Mouse (Mus musculus) MEL (cell line): ENCODE results near the gene Fam204a. TPM values are rescaled to one million over a fixed set of nuclear protein-coding genes. Genes with fewer than 3 reads are reported as not detected.
A peak's percentile ranks its signal among the peaks of the same experiment; 100 is the strongest.

ENCODE experiments used
- DNase-seq: peaks from one replicate; pipeline ENCODE4 v3.0.0; 2011; ENCODE audit warnings: low read depth, low spot score
- H3K27ac ChIP-seq: 2 replicates; pipeline ENCODE4 v1.5.1; 2012; ENCODE audit warnings: low read depth, mild to moderate bottlenecking, control low read depth, low read length, moderate library complexity; ENCODE audit not compliant: control insufficient read depth
- H3K27me3 ChIP-seq, 2 experiments: fragments of 150-350 bp in 1 of 2; sonication (generic) in 1 of 2; 2 replicates each; pipeline ENCODE4 v1.6.1; 2012; ENCODE audit warnings: low read length in 2 of 2, mild to moderate bottlenecking in 2 of 2, improper control_type of control experiment in 1 of 2, moderate library complexity in 1 of 2; ENCODE audit not compliant: insufficient read depth in 2 of 2, control insufficient read depth in 1 of 2
- H3K36me3 ChIP-seq, 2 experiments: 2 replicates each; pipeline ENCODE4 v1.6.1; 2012 to 2014; ENCODE audit warnings: low read length in 2 of 2, improper control_type of control experiment in 1 of 2, inconsistent platforms in 1 of 2, mild to moderate bottlenecking in 1 of 2; ENCODE audit not compliant: insufficient read depth in 2 of 2, control insufficient read depth in 1 of 2
- H3K4me1 ChIP-seq, 2 experiments: fragments of 150-350 bp in 1 of 2; sonication (generic) in 1 of 2; 2 replicates each; pipeline ENCODE4 v1.6.1; 2012; ENCODE audit warnings: low read length in 2 of 2, improper control_type of control experiment in 1 of 2, mild to moderate bottlenecking in 1 of 2; ENCODE audit not compliant: insufficient read depth in 2 of 2, control insufficient read depth in 1 of 2
- H3K4me3 ChIP-seq, 2 experiments: fragments of 150-350 bp in 1 of 2; sonication (generic) in 1 of 2; 2 replicates each; pipeline ENCODE4 v1.5.1; 2012; ENCODE audit warnings: low read depth in 2 of 2, low read length in 2 of 2, mild to moderate bottlenecking in 2 of 2, moderate library complexity in 2 of 2, control low read depth in 1 of 2, improper control_type of control experiment in 1 of 2; ENCODE audit not compliant: control insufficient read depth in 1 of 2, insufficient read depth in 1 of 2
- H3K79me2 ChIP-seq: 2 replicates; pipeline ENCODE4 v1.6.1; 2012; ENCODE audit warnings: mild to moderate bottlenecking, low read length, moderate library complexity; ENCODE audit not compliant: control insufficient read depth, poor library complexity, insufficient read depth
- H3K9ac ChIP-seq: 2 replicates; pipeline ENCODE4 v1.6.1; 2012; ENCODE audit warnings: low read depth, mild to moderate bottlenecking, control low read depth, low read length, moderate library complexity; ENCODE audit not compliant: control insufficient read depth, poor library complexity, severe bottlenecking
- H3K9me3 ChIP-seq: fragments of 150-350 bp; sonication (generic); replicated peaks from 2 replicates; pipeline ENCODE4 v1.6.1; 2012; ENCODE audit warnings: mild to moderate bottlenecking, low read length, improper control_type of control experiment, moderate library complexity; ENCODE audit not compliant: insufficient read depth
- BHLHE40 ChIP-seq: IDR thresholded peaks from 2 replicates; pipeline ENCODE4 v1.6.1; 2012; ENCODE audit warnings: low read depth, mild to moderate bottlenecking, inconsistent platforms, low read length, improper control_type of control experiment, borderline replicate concordance
- CTCF ChIP-seq, 3 experiments: IDR thresholded peaks in 2 of 3; conservative IDR thresholded peaks in 1 of 3; 2 replicates each; pipeline ENCODE4 v1.5.1; 2011 to 2012; ENCODE audit warnings: low read length in 3 of 3, low read depth in 2 of 3, mild to moderate bottlenecking in 2 of 3, improper control_type of control experiment in 1 of 3, inconsistent platforms in 1 of 3, mixed read lengths in 1 of 3, moderate library complexity in 1 of 3; ENCODE audit not compliant: control insufficient read depth in 1 of 3, insufficient read depth in 1 of 3, poor library complexity in 1 of 3, severe bottlenecking in 1 of 3
- ELF1 ChIP-seq: IDR thresholded peaks from 2 replicates; pipeline ENCODE4 v1.6.1; 2014; ENCODE audit warnings: low read depth, mild to moderate bottlenecking, inconsistent platforms, low read length, improper control_type of control experiment, moderate library complexity
- JUND ChIP-seq: IDR thresholded peaks from 2 replicates; pipeline ENCODE4 v1.6.1; 2011; ENCODE audit warnings: low read depth, mild to moderate bottlenecking, improper control_type of control experiment, low read length
- KAT2A ChIP-seq: conservative IDR thresholded peaks from 2 replicates; pipeline ENCODE4 v1.6.1; 2012; ENCODE audit warnings: low read depth, low read length, improper control_type of control experiment, inconsistent platforms
- MAFK ChIP-seq: IDR thresholded peaks from 2 replicates; pipeline ENCODE4 v1.6.1; 2011; ENCODE audit warnings: low read depth, mild to moderate bottlenecking, low read length, improper control_type of control experiment, borderline replicate concordance
- MYB ChIP-seq: IDR thresholded peaks from 2 replicates; pipeline ENCODE4 v1.6.1; 2011; ENCODE audit warnings: mild to moderate bottlenecking, low read depth, low read length, improper control_type of control experiment
- MYC ChIP-seq: IDR thresholded peaks from 2 replicates; pipeline ENCODE4 v1.6.1; 2011; ENCODE audit warnings: low read depth, mild to moderate bottlenecking, low read length, improper control_type of control experiment, moderate library complexity
- NRF1 ChIP-seq: IDR thresholded peaks from 2 replicates; pipeline ENCODE4 v1.6.1; 2014; ENCODE audit warnings: low read depth, mild to moderate bottlenecking, inconsistent platforms, low read length, improper control_type of control experiment, moderate library complexity; ENCODE audit not compliant: poor library complexity, insufficient read depth, severe bottlenecking
- POLR2AphosphoS2 ChIP-seq: IDR thresholded peaks from 2 replicates; pipeline ENCODE4 v1.6.1; 2011; ENCODE audit warnings: low read length, improper control_type of control experiment
- RAD21 ChIP-seq: IDR thresholded peaks from 2 replicates; pipeline ENCODE4 v1.6.1; 2011; ENCODE audit warnings: mild to moderate bottlenecking, low read depth, low read length, improper control_type of control experiment
- SIN3A ChIP-seq: IDR thresholded peaks from 2 replicates; pipeline ENCODE4 v1.6.1; 2012; ENCODE audit warnings: low read length, improper control_type of control experiment, inconsistent platforms
- SMC3 ChIP-seq: IDR thresholded peaks from 2 replicates; pipeline ENCODE4 v1.6.1; 2011; ENCODE audit warnings: low read depth, low read length, improper control_type of control experiment
- USF1 ChIP-seq: IDR thresholded peaks from 2 replicates; pipeline ENCODE4 v1.6.1; 2014; ENCODE audit warnings: low read depth, mild to moderate bottlenecking, inconsistent platforms, low read length, improper control_type of control experiment, moderate library complexity
- ZMIZ1 ChIP-seq: IDR thresholded peaks from 2 replicates; pipeline ENCODE4 v1.6.1; 2012; ENCODE audit warnings: low read depth, mild to moderate bottlenecking, inconsistent platforms, low read length, improper control_type of control experiment, moderate library complexity
- ZNF384 ChIP-seq: IDR thresholded peaks from 2 replicates; pipeline ENCODE4 v1.6.1; 2012; ENCODE audit warnings: low read depth, mild to moderate bottlenecking, inconsistent platforms, low read length, improper control_type of control experiment
- polyA plus RNA-seq, 2 experiments: library from polyadenylated mRNA; stranded (reverse) in 1 of 2; unstranded in 1 of 2; fragments of >175 nt in 1 of 2; fragments of >200 nt in 1 of 2; gene quantifications; 2 replicates each; pipeline versions ENCODE4 v1.2.1 to v1.2.4; 2012; ENCODE audit warnings: low replicate concordance in 2 of 2, low read depth in 1 of 2; ENCODE audit not compliant: insufficient read length in 2 of 2, insufficient read depth in 1 of 2, missing spikeins in 1 of 2
- total RNA-seq: library from RNA; depleted of rRNA; stranded (reverse); fragments of 300-350 nt; gene quantifications from 2 replicates; pipeline ENCODE4 v1.2.3, GENCODE M21; 2012

Fam204a gene
- total and polyA plus RNA-seq, 3 experiments = 51.2 to 54.0 TPM; not detected in 1

- no peak overlapping the region for H3K27ac ChIP-seq
- no peaks in the 10 kb centered on the region for H3K79me2 ChIP-seq
- H3K9me3 ChIP-seq = no peaks in the 10 kb centered on the region
- no peak for DNase-seq
- H3K36me3 ChIP-seq = no peaks in the 10 kb centered on the region
- TF ChIP-seq ZNF384 (no peak), CTCF (IDR thresholded peaks at IDR 0.05 in 2 of 3, conservative IDR thresholded peaks at IDR 0.05 in 1 of 3; ENCODE audit: control insufficient read depth in 1 of 3, insufficient read depth in 1 of 3, low read depth in 2 of 3, low read length in 3 of 3, poor library complexity in 1 of 3, severe bottlenecking in 1 of 3) (no peak), MAFK (no peak), MYB (no peak), SIN3A (no peak), NRF1 (no peak), POLR2AphosphoS2 (no peak), USF1 (no peak)
- no peak overlapping the region for H3K4me3 ChIP-seq
- H3K9ac ChIP-seq = no peak overlapping the region
- H3K27me3 ChIP-seq = peaks cover 2 to 8% of the 10 kb centered on the region in 2 experiments
- no peaks in the 10 kb centered on the region for H3K4me1 ChIP-seq
Measured at GRCm38 (mm10) chr19:60265789-60266188, 39.3 kb upstream of the Fam204a start.

- Histone ChIP-seq H3K27ac (no peak overlapping the region), H3K27me3 (peaks cover 7 to 27% of the 10 kb centered on the region in 2 experiments), H3K36me3 (no peaks in the 10 kb centered on the region), H3K9me3 (no peaks in the 10 kb centered on the region), H3K4me1 (no peaks in the 10 kb centered on the region), H3K9ac (no peak overlapping the region), H3K4me3 (no peak overlapping the region), H3K79me2 (no peaks in the 10 kb centered on the region)
- TF ChIP-seq USF1 (no peak), ZMIZ1 (no peak), JUND (no peak), ELF1 (no peak), KAT2A (no peak), BHLHE40 (no peak)
- DNase-seq = no peak
Measured at GRCm38 (mm10) chr19:60260689-60261088, 34.2 kb upstream of the Fam204a start.

GRCm38 (mm10) chr19:60252021-60252420, 25.5 kb upstream of the Fam204a start:
- no peaks in the 10 kb centered on the region for H3K79me2 ChIP-seq
- peak; percentile 57 for DNase-seq

More at GRCm38 (mm10) chr19:60252021-60252420, 25.5 kb upstream of the Fam204a start:
- H3K4me3 ChIP-seq = no peak overlapping the region
- H3K9me3 ChIP-seq = no peaks in the 10 kb centered on the region
- no peak overlapping the region for H3K27ac ChIP-seq
- H3K9ac ChIP-seq = no peak overlapping the region
- peak; percentile 46 to 54 (median 48) for TF ChIP-seq CTCF (IDR thresholded peaks at IDR 0.05 in 2 of 3, conservative IDR thresholded peaks at IDR 0.05 in 1 of 3; ENCODE audit: control insufficient read depth in 1 of 3, insufficient read depth in 1 of 3, low read depth in 2 of 3, low read length in 3 of 3, poor library complexity in 1 of 3, severe bottlenecking in 1 of 3)
- no peak for TF ChIP-seq ELF1
- TF ChIP-seq SMC3 = peak; percentile 47
- no peak for TF ChIP-seq MYC
- peak; percentile 6 for TF ChIP-seq RAD21
- no peaks in the 10 kb centered on the region for H3K36me3 ChIP-seq
- no peaks in the 10 kb centered on the region for H3K4me1 ChIP-seq
- H3K27me3 ChIP-seq = peaks cover 8 to 19% of the 10 kb centered on the region in 2 experiments
